Mouse (Mus musculus): ENCODE results near the gene Foxn3.

DNA sequence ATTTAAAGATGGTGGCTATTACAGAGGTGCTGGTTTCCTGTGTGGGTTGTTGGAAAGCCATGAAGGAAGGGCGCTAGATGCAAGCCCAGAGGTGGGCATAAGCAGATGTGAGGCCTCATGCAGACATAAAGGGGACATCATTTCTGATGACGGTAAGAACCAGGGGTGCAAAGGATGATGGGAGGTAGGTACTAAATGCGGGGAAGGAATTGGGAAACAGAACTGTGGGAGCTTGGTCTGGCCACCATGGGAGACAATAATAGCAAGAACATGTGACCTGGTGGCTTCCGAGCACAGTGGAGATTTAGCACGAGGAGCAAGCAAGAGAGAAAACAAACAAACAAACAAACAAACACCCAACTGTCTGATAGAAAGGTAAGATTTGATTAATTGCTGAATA, 46.1 kb downstream of the Foxn3 start:
- TF ChIP-seq EP300 (IDR thresholded peaks at IDR 0.05; ENCODE audit: insufficient read depth, low read depth, low read length) = no peak
- TF ChIP-seq POLR2A (IDR thresholded peaks at IDR 0.05; ENCODE audit: insufficient read depth, low read length) = no peak

All from ES-Bruce4 (cell line).